Mouse (Mus musculus) limb, embryonic 11.5 days (tissue): ENCODE measurements around the gene Glyr1. TPM values are rescaled to one million over a fixed set of nuclear protein-coding genes. Genes with fewer than 3 reads are reported as not detected.

Experiments
- ATAC-seq: fragments of 200-750 bp; cut with Nextera tagmentation; 2 replicates; pipeline ENCODE4 v1.8.0; 2017; ENCODE audit warnings: low read depth; ENCODE audit not compliant: insufficient number of reproducible peaks, low FRiP score, low TSS enrichment
- DNase-seq: peaks from one replicate; pipeline ENCODE4 v3.0.0-alpha.2; 2015; ENCODE audit warnings: low spot score
- H3K27ac ChIP-seq: fragments of 300-500 bp; sonication (generic); replicated peaks from 2 replicates; pipeline ENCODE4 v1.5.1; 2014; ENCODE audit warnings: low read depth, mild to moderate bottlenecking, low read length
- H3K27me3 ChIP-seq: fragments of 300-500 bp; sonication (generic); 2 replicates; pipeline ENCODE4 v1.6.1; 2014; ENCODE audit warnings: mild to moderate bottlenecking, low read length, mixed read lengths; ENCODE audit not compliant: control insufficient read depth, insufficient read depth
- H3K36me3 ChIP-seq: fragments of 300-500 bp; sonication (generic); 2 replicates; pipeline ENCODE4 v1.6.1; 2014; ENCODE audit warnings: mild to moderate bottlenecking, low read length, moderate library complexity, mixed read lengths; ENCODE audit not compliant: control insufficient read depth, insufficient read depth
- H3K4me1 ChIP-seq: fragments of 300-500 bp; sonication (generic); 2 replicates; pipeline ENCODE4 v1.6.1; 2014; ENCODE audit warnings: low read length, mixed read lengths; ENCODE audit not compliant: control insufficient read depth, insufficient read depth
- H3K4me2 ChIP-seq: fragments of 300-500 bp; sonication (generic); 2 replicates; pipeline ENCODE4 v1.6.1; 2014; ENCODE audit warnings: low read depth, mild to moderate bottlenecking, moderate library complexity; ENCODE audit not compliant: severe bottlenecking
- H3K4me3 ChIP-seq: fragments of 300-500 bp; sonication (generic); 2 replicates; pipeline ENCODE4 v1.5.1; 2014; ENCODE audit warnings: low read depth, low read length
- H3K9ac ChIP-seq: fragments of 300-500 bp; sonication (generic); 2 replicates; pipeline ENCODE4 v1.6.1; 2014; ENCODE audit warnings: mild to moderate bottlenecking, low read length
- H3K9me3 ChIP-seq: fragments of 300-500 bp; sonication (generic); 2 replicates; pipeline ENCODE4 v1.6.1; 2016; ENCODE audit warnings: low read length; ENCODE audit not compliant: control insufficient read depth
- WGBS: fragments of 180-500 bp; shearing (Covaris S2); extraction: QIAGEN DNeasy Blood & Tissue Kit; methylation state at CpG from one replicate; pipeline ENCODE4 v1.1.7; 2014; 5-methylcytosine and 5-hydroxymethylcytosine counted together
- polyA plus RNA-seq: library from polyadenylated mRNA; unstranded; fragments of >200 nt; fragmentation: Nextera tagmentation; extraction: Ambion mirVana; gene quantifications from 2 replicates; pipeline ENCODE4 v1.2.1, GENCODE M21; 2014

The Glyr1 gene
- polyA plus RNA-seq, 1 experiment from 2014 or later, result 122 TPM

GRCm38 (mm10) chr16:5007067-5007466 lies 42.6 kb downstream of the Glyr1 start, which contains the start of gene Smim22:
Smim22 (plus strand) TSS chr16:5007288.
- no peak within 1 kb of the TSS for H3K9ac ChIP-seq
- H3K27me3 ChIP-seq, result no peaks in the 10 kb centered on the region
- H3K4me3 ChIP-seq, result no peak within 1 kb of the TSS
- no peaks in the 10 kb centered on the region; the same call in 1 of the 2 replicates for H3K36me3 ChIP-seq
- H3K4me2 ChIP-seq, result no peak within 1 kb of the TSS
- 52% methylated on average over 5 of the region's 5 CpGs for WGBS
- DNase-seq (no peak), ATAC-seq (no peak)
- no peaks in the 10 kb centered on the region for H3K9me3 ChIP-seq
- H3K4me1 ChIP-seq, result peaks cover under 1% of the 10 kb centered on the region; the same call in 1 of the 2 replicates
- H3K27ac ChIP-seq, result no peak within 1 kb of the TSS

GRCm38 (mm10) chr16:5000611-5001010 lies 49.1 kb downstream of the Glyr1 start:
- H3K4me2 ChIP-seq, result no peak overlapping the region
- no peak overlapping the region for H3K9ac ChIP-seq
- H3K27me3 ChIP-seq, result no peaks in the 10 kb centered on the region
- WGBS, result 70% methylated on average over 3 of the region's 3 CpGs
- no peaks in the 10 kb centered on the region for H3K36me3 ChIP-seq
- no peak for DNase-seq
- H3K4me1 ChIP-seq, result 0 out of 2 replicates have a peak, but pooled peaks cover 3% of the 10 kb centered on the region
- ATAC-seq, result no peak
- no peak overlapping the region for H3K27ac ChIP-seq
- no peak overlapping the region for H3K4me3 ChIP-seq
- no peaks in the 10 kb centered on the region for H3K9me3 ChIP-seq

- Histone ChIP-seq H3K9me3 (no peaks in the 10 kb centered on the region), H3K36me3 (no peaks in the 10 kb centered on the region), H3K27me3 (no peaks in the 10 kb centered on the region), H3K4me2 (no peak overlapping the region), H3K4me1 (0 out of 2 replicates have a peak, but pooled peaks cover 3% of the 10 kb centered on the region), H3K9ac (no peak overlapping the region), H3K4me3 (no peak overlapping the region), H3K27ac (no peak overlapping the region)
- 70% methylated on average over 1 of the region's 1 CpGs for WGBS
- DNase-seq (no peak), ATAC-seq (no peak)
These were observed 50.7 kb downstream of the Glyr1 start for GRCm38 (mm10) chr16:4998984-4999383.

GRCm38 (mm10) chr16:4997553-4997952 lies 52.1 kb downstream of the Glyr1 start, which contains the start of gene Sept12:
Sept12 (minus strand) TSS chr16:4997852.
- ATAC-seq (no peak), DNase-seq (no peak)
- WGBS, result 57% methylated on average over 3 of the region's 3 CpGs
- Histone ChIP-seq H3K9me3 (no peaks in the 10 kb centered on the region), H3K27ac (no peak within 1 kb of the TSS), H3K9ac (no peak within 1 kb of the TSS), H3K36me3 (no peaks in the 10 kb centered on the region), H3K27me3 (no peaks in the 10 kb centered on the region), H3K4me3 (no peak within 1 kb of the TSS), H3K4me2 (no peak within 1 kb of the TSS), H3K4me1 (0 out of 2 replicates have a peak, but pooled peaks cover 3% of the 10 kb centered on the region)

- Histone ChIP-seq H3K9ac (no peak overlapping the region), H3K36me3 (no peaks in the 10 kb centered on the region), H3K9me3 (no peaks in the 10 kb centered on the region), H3K27me3 (no peaks in the 10 kb centered on the region), H3K4me1 (0 out of 2 replicates have a peak, but pooled peaks cover 3% of the 10 kb centered on the region), H3K4me2 (no peak overlapping the region), H3K27ac (no peak overlapping the region), H3K4me3 (no peak overlapping the region)
- no peak for DNase-seq
- WGBS, result 86% methylated on average over 4 of the region's 4 CpGs
- no peak for ATAC-seq
These were observed 56.4 kb downstream of the Glyr1 start for GRCm38 (mm10) chr16:4993276-4993675.

- DNase-seq, result no peak
- Histone ChIP-seq H3K27ac (no peak overlapping the region), H3K36me3 (no peaks in the 10 kb centered on the region), H3K4me3 (no peak overlapping the region), H3K9ac (no peak overlapping the region), H3K4me2 (no peak overlapping the region), H3K27me3 (no peaks in the 10 kb centered on the region), H3K9me3 (no peaks in the 10 kb centered on the region), H3K4me1 (no peaks in the 10 kb centered on the region)
- ATAC-seq, result no peak
- 91% methylated on average over 12 of the region's 12 CpGs for WGBS
These were observed 64.9 kb downstream of the Glyr1 start for GRCm38 (mm10) chr16:4984717-4985116.

GRCm38 (mm10) chr16:4979755-4980380 lies 69.8 kb downstream of the Glyr1 start:
- ATAC-seq, result no peak
- no peak overlapping the region for H3K27ac ChIP-seq
- no peak overlapping the region for H3K4me2 ChIP-seq
- H3K36me3 ChIP-seq, result no peaks in the 10 kb centered on the region
- peak; percentile 40 for DNase-seq
- H3K9me3 ChIP-seq, result no peaks in the 10 kb centered on the region
- H3K4me1 ChIP-seq, result no peaks in the 10 kb centered on the region
- no peaks in the 10 kb centered on the region for H3K27me3 ChIP-seq
- H3K4me3 ChIP-seq, result no peak overlapping the region
- H3K9ac ChIP-seq, result no peak overlapping the region
- 77% methylated on average over 4 of the region's 4 CpGs for WGBS

GRCm38 (mm10) chr16:4978275-4979051 lies 71.2 kb downstream of the Glyr1 start:
- no peaks in the 10 kb centered on the region for H3K36me3 ChIP-seq
- ATAC-seq, result no peak
- no peak overlapping the region for H3K4me2 ChIP-seq
- WGBS, result 72% methylated on average over 5 of the region's 5 CpGs
- no peaks in the 10 kb centered on the region for H3K4me1 ChIP-seq
- H3K9me3 ChIP-seq, result no peaks in the 10 kb centered on the region
- no peaks in the 10 kb centered on the region for H3K27me3 ChIP-seq
- H3K9ac ChIP-seq, result no peak overlapping the region
- no peak for DNase-seq
- H3K4me3 ChIP-seq, result no peak overlapping the region
- no peak overlapping the region for H3K27ac ChIP-seq
